Mouse (Mus musculus) layer of hippocampus, adult 9-11 months (tissue): Measurements from ENCODE around the gene Rec114.

Experiments used
- DNase-seq: peaks from one replicate; pipeline ENCODE4 v3.0.0; 2022

The Rec114 gene

GRCm38 (mm10) chr9:58743702-58744248 lies at the start of gene Rec114:
Gene Rec114 (minus strand): TSS chr9:58743964.
- DNase-seq: no peak

- no peak for DNase-seq
Observed at GRCm38 (mm10) chr9:58789476-58789875, 45.7 kb upstream of the Rec114 start.

GRCm38 (mm10) chr9:58775363-58775762 lies 31.6 kb upstream of the Rec114 start:
- no peak for DNase-seq

- DNase-seq: no peak
Observed at GRCm38 (mm10) chr9:58774761-58775160, 31.0 kb upstream of the Rec114 start.

- no peak for DNase-seq
Observed at GRCm38 (mm10) chr9:58769943-58770342, 26.2 kb upstream of the Rec114 start.

GRCm38 (mm10) chr9:58766959-58767955 lies 23.5 kb upstream of the Rec114 start:
- no peak for DNase-seq

- DNase-seq: no peak
Observed at GRCm38 (mm10) chr9:58764354-58764753, 20.6 kb upstream of the Rec114 start.

GRCm38 (mm10) chr9:58763114-58763513 lies 19.4 kb upstream of the Rec114 start:
- no peak for DNase-seq

- no peak for DNase-seq
Observed at GRCm38 (mm10) chr9:58762086-58762485, 18.3 kb upstream of the Rec114 start.

GRCm38 (mm10) chr9:58758754-58759153 lies 15.0 kb upstream of the Rec114 start:
- no peak for DNase-seq

- DNase-seq: no peak
Observed at GRCm38 (mm10) chr9:58756371-58757132, 12.8 kb upstream of the Rec114 start.

GRCm38 (mm10) chr9:58753606-58754005 lies 9.8 kb upstream of the Rec114 start:
- DNase-seq: no peak

GRCm38 (mm10) chr9:58748142-58748541 lies 4.4 kb upstream of the Rec114 start:
- no peak for DNase-seq

GRCm38 (mm10) chr9:58747328-58747755 lies 3.6 kb upstream of the Rec114 start:
- DNase-seq: no peak

GRCm38 (mm10) chr9:58742692-58743091 lies 1.1 kb downstream of the Rec114 start:
- no peak for DNase-seq

GRCm38 (mm10) chr9:58741369-58741768 lies 2.4 kb downstream of the Rec114 start:
- DNase-seq: no peak

GRCm38 (mm10) chr9:58739791-58740190 lies 4.0 kb downstream of the Rec114 start:
- no peak for DNase-seq

GRCm38 (mm10) chr9:58723165-58723564 lies 20.6 kb downstream of the Rec114 start:
- no peak for DNase-seq

GRCm38 (mm10) chr9:58722151-58722550 lies 21.6 kb downstream of the Rec114 start:
- DNase-seq: no peak

- DNase-seq: no peak
Observed at GRCm38 (mm10) chr9:58721021-58721420, 22.7 kb downstream of the Rec114 start.

- no peak for DNase-seq
Observed at GRCm38 (mm10) chr9:58720167-58720566, 23.6 kb downstream of the Rec114 start.

- no peak for DNase-seq
Observed at GRCm38 (mm10) chr9:58719471-58719870, 24.3 kb downstream of the Rec114 start.

- no peak for DNase-seq
Observed at GRCm38 (mm10) chr9:58718964-58719363, 24.8 kb downstream of the Rec114 start.
